Mouse (Mus musculus): ENCODE measurements at regions not wholly inside any gene's neighbourhood (a gene's known extent, or its start where the extent isn't known, plus 50 kb on each side); places are given as distances from the start of the nearest gene placed in this dataset.

DNA sequence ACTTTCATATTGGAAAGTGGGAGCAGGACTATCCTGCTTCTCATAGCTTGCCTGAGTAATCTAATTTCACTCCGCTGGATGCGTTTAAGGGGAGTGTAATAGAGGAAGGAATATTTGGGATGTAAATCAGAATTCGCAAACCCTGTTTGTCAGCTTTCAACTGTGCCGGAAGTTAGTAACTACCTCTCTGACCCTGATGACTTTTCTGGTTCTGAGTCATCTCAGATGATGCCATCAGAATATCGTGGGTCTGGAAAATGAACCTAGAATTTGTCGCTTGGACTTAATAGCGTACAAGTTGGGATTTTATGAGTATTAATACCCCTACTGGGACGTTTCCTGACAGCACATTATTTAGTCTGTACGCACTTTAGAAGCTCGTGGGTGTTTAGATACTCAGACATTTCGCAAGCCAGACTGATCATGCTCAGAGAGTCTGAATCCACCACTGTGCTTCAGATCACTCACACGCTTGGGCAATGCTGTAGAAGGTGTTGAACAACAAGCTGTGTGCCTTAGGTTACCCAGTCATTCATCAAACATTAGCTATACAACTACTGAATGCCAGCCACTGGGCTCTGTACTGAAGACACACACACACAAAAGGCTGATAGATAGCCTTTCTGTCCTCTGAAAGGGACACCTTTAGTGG lies 131.1 kb downstream of the Phlda1 start:
- no peak for TF ChIP-seq EP300 (IDR thresholded peaks at IDR 0.05)
- no peak for TF ChIP-seq CTCF (IDR thresholded peaks at IDR 0.05)

All from lung, postnatal 0 days (tissue).